Mouse (Mus musculus): ENCODE data around the gene Slc22a12. TPM values are rescaled to one million over a fixed set of nuclear protein-coding genes. Genes with fewer than 3 reads are reported as not detected.
A peak's percentile ranks its signal among the peaks of the same experiment; 100 is the strongest.

Slc22a12 gene
- total RNA-seq, 2 experiments from 2014 or later, result 0.71 to 1.3 TPM

DNA sequence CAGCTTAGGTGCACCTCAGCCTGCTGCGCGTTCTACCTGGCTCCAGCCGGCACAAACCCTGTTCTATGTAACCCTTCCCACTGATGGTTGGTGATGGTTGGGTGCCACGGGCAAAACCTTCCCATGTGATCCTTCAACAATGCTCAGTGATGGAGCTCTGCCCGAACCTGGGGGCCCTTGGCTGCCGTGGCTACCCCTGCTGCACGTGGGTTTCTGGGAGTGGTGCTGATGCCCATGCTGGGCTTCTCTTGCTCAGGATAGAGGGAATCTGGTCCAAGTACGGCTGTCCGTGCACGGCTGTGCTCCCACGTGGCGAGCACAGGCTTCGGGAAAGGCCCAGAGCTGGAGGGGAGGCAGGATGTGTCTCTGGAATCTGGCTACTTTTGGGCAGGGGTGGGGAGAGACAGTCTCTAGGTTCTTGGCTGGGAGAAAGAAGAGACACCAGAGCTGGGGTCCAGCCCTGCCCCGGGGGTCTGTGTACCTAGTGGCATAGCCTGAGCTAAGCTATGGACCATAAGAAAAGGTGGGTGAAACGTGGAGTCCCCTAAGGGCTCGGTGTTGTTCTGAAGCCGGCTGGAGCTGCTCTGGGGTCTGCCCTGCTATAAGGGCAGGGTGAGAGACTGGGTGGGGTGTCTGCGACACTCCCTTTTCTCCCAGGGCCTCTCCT is 48.2 kb downstream of the Slc22a12 start:
- DNase-seq (ENCODE audit: low spot score in 2 of 2), result no peak

DNA sequence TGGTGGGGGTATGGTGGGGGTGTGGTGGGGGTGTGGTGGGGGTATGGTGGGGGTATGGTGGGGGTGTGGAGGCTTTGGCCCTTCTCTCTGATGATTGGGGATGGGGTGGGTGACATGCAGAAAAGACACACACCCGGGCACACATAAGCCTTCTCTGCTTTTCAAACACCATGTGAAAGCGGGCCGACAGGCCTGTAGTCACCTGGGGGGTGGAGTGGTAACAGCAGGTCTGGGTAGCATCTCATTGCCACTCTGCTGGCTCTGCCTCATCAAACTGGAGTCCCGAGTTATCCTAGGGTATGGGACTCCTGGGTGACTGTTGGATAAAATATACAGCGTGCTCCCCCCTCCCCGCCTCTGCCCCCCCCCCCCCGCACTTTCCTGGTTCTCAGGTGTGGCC is 48.8 kb downstream of the Slc22a12 start:
- DNase-seq (ENCODE audit: low spot score in 2 of 2), result no peak

DNA sequence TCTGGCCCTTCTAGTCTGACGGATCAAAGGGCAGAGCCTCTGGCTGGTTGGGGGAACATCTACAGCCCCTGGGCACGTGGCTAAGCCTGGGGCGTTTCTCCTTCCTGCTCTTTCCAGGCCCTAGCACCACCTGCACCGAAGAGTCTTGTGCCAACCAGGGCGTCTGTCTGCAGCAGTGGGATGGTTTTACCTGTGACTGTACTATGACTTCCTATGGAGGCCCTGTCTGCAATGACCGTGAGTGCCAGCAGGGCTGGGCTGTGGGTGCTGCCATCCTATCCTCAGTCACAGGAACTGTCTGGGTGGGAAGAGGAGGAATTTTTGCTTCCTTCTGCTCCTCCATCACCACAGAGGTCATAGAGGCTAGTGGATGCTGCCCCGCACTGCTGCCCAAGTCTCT is 49.6 kb downstream of the Slc22a12 start:
- DNase-seq (ENCODE audit: low spot score in 2 of 2), result peak in 1 of 2 experiments; percentile 11

DNA sequence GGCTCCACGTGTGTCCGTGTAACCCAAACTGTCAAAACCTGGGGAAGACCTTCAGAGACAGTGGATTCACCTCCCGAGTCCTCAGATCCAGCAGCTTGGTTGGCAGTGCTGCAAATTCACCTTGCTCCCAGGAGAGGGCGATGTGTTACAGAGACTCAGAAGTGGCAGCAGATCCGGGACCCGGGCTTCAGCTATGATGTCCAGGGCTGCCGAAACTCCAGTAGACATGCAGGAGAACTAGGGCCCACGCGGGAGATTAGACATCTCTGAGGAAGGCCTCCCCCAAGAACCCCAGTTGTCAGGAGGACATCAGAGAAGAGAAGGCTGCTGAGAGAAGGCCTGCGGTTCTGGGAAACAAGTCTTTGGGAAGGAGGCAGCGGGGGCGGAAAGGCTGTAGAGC is 50.7 kb downstream of the Slc22a12 start:
- DNase-seq (ENCODE audit: low spot score in 2 of 2), result peak; percentile 81 to 83

DNA sequence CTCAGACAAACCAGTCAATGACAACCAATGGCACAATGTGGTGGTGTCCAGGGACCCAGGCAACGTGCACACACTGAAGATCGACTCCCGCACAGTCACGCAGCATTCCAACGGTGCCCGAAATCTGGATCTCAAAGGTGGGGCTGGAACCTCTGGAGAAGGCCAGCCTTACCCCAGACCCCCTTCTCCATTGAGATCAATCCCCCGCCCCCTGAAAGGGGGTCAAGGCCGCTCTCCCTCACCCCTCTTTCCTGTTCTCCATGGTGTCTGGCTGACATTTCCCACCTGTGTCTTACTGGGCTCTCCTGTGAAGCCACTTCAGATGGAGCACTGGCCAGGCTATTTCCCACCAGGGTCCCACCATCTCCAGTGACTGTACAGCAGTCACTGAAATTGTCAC is 51.3 kb downstream of the Slc22a12 start:
- DNase-seq (ENCODE audit: low spot score in 2 of 2), result peak in 1 of 2 experiments; percentile 19

DNA sequence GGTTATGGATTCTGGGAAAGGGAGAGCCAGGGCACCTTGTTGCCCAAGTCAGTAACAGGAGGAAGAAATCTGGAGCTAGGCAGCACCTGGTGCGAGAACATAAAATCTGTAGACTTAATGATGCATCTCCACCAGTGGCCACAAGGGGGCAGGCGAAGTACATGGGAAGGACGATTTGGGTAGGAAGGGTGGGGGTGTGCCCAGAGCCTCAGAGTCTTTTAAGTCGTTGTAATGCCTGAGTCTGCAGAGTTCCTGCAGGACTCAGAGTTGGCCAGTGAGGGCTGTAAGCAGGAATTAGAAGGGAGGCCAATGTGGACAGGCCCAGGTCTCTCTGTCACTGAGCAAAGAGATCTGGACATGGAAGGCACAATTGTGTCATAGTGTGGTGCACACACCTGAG is 53.8 kb downstream of the Slc22a12 start:
- DNase-seq (ENCODE audit: low spot score in 2 of 2), result peak; percentile 95

Small RNA genes within 50 kb of the gene (microRNA-seq; reads per million reads assigned to microRNA genes)
- 0 reads per million in 2 experiments for gene Gm26460

Other genes with a start within 250 kb of the Slc22a12 start
- 1 to 10 TPM; 5.0 TPM for gene Cdc42bpg, start 236.6 kb downstream of the Slc22a12 start, total RNA-seq (2021)
- 10 to 100 TPM; 72.0 to 73.6 TPM for gene Men1, start 208.1 kb downstream of the Slc22a12 start, total RNA-seq (2021)
- gene Map4k2, start 201.9 kb downstream of the Slc22a12 start, total RNA-seq (2021), result 10 to 100 TPM; 79.3 to 86.2 TPM
- gene Sf1, start 179.3 kb downstream of the Slc22a12 start, total RNA-seq (2021), result 100 to 1,000 TPM; 190 to 194 TPM
- 10 to 100 TPM; 16.2 to 17.4 TPM for gene Pygm, start 158.6 kb downstream of the Slc22a12 start, total RNA-seq (2021)
- 10 to 100 TPM; 93.5 to 99.9 TPM for gene Rasgrp2, start 143.7 kb downstream of the Slc22a12 start, total RNA-seq (2021)
- gene Nrxn2, start 124.3 kb downstream of the Slc22a12 start, total RNA-seq (2021), result 100 to 1,000 TPM; 683 to 691 TPM